8 mouse cellular contexts compared by ENCODE assay signal in the genomic region with DNA sequence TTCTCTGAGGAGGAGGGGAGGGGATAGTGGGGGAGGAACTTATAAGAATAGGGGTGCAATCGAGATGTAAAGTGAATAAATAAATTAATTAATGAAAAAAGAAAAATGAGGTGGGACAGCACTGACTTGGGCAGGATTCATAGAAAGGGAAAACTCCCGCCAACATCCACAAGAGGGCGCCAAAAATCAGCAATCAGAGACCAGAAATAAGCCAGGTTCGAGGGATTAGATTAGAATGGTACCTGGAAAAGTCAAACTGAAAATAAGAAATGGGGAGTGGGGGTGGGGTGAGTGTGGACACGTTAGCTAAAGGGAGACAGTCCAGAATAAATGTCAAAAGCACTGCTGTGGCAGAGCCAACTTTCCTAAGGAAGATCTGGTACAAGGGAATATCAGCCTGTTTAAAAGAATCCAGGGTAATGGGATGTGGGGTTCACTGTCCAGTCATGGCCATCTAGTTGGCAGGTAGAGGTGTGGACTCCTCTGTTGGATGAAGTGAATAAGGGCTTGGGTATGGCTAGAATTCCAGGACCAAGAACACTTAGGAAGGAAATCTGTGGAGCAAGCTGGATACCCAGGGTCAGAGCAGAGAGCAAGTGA. TPM values are rescaled to one million over a fixed set of nuclear protein-coding genes. Genes with fewer than 3 reads are reported as not detected.
A peak's percentile ranks its signal among the peaks of the same experiment; 100 is the strongest.
DNase-seq lines count a peak whose midpoint lies in the region; ATAC-seq lines count a peak whose summit lies in the region.

No protein-coding gene starts in this region.

- no peaks in the 10 kb centered on the region for H3K4me1 ChIP-seq in intestine, embryonic 16.5 days (ENCODE audit: control insufficient read depth, insufficient read depth, low read length)
- peaks cover 11% of the 10 kb centered on the region for H3K4me1 ChIP-seq in midbrain, embryonic 10.5 days

- no peak overlapping the region for H3K9ac ChIP-seq in intestine, embryonic 16.5 days (ENCODE audit: low read depth, low read length)

- peak; percentile 49 for ATAC-seq in intestine, embryonic 16.5 days

- under 1% methylated on average over 5 of the region's 5 CpGs for WGBS in intestine, embryonic 16.5 days
- WGBS in midbrain, embryonic 10.5 days, result 5% methylated on average over 5 of the region's 5 CpGs

- no peaks in the 10 kb centered on the region for H3K27me3 ChIP-seq in intestine, embryonic 16.5 days (replicated peaks; ENCODE audit: control insufficient read depth, insufficient read depth, low read length)
- H3K27me3 ChIP-seq in midbrain, embryonic 10.5 days (ENCODE audit: low read depth, poor library complexity, severe bottlenecking), result no peaks in the 10 kb centered on the region; the same call in 1 of the 2 replicates

- intact Hi-C loops in left cerebral cortex, postnatal 14 days (cut with DNase I), result loop anchor here (5.0 kb wide), 1 partner anchor 317 kb away; no protein-coding TSS in a partner anchor

- no peaks in the 10 kb centered on the region for H3K9me3 ChIP-seq in intestine, embryonic 16.5 days (ENCODE audit: control insufficient read depth, low read length)
- no peaks in the 10 kb centered on the region for H3K9me3 ChIP-seq in midbrain, embryonic 10.5 days (replicated peaks)

- H3K4me2 ChIP-seq in intestine, embryonic 16.5 days (ENCODE audit: low read depth, low read length), result no peak overlapping the region

- H3K36me3 ChIP-seq in intestine, embryonic 16.5 days (ENCODE audit: control insufficient read depth, insufficient read depth, low read length), result no peaks in the 10 kb centered on the region
- H3K36me3 ChIP-seq in midbrain, embryonic 10.5 days, result no peaks in the 10 kb centered on the region

- no peak overlapping the region for H3K4me3 ChIP-seq in intestine, embryonic 16.5 days (ENCODE audit: low read length)
- no peak overlapping the region for H3K4me3 ChIP-seq in midbrain, embryonic 10.5 days

- H3K27ac ChIP-seq in intestine, embryonic 16.5 days (ENCODE audit: low read length), result no peak overlapping the region
- no peak overlapping the region for H3K27ac ChIP-seq in midbrain, embryonic 10.5 days (replicated peaks)

- DNase-seq in testis, postnatal 10 days (ENCODE audit: low spot score), result peak; percentile 80
- no peak for DNase-seq in testis, postnatal 14 days (ENCODE audit: low spot score)
- DNase-seq in cerebellum, postnatal 10 days, result peak; percentile 76 to 82
- peak; percentile 69 for DNase-seq in gastrocnemius, postnatal 10 days
- DNase-seq in left cerebral cortex, postnatal 14 days (ENCODE audit: low spot score in 2 of 2), result peak; percentile 66 to 81
- DNase-seq in midbrain, embryonic 10.5 days (ENCODE audit: low spot score), result peak; percentile 58
- peak; percentile 76 for DNase-seq in right cerebral cortex, postnatal 4 days

RNA-seq across cellular contexts. Expression of gene Hmcn1, which starts 41.9 kb away (rescaled TPM):
- 10 to 100 TPM; 10.3 to 13.1 TPM for total RNA-seq in gastrocnemius, postnatal 10 days (2021)
- polyA plus RNA-seq in intestine, embryonic 16.5 days (2015; fragmentation: Nextera tagmentation; extraction: Ambion mirVana), result 3.3 and 3.5 TPM in 2 replicates
- 1 to 10 TPM; 3.5 to 5.4 TPM for total RNA-seq in left cerebral cortex, postnatal 14 days (2021)
- polyA plus RNA-seq in midbrain, embryonic 10.5 days (2016; fragmentation: Nextera tagmentation; extraction: Ambion mirVana), result 4.8 and 5.8 TPM in 2 replicates
